Mouse (Mus musculus) forebrain, embryonic 16.5 days (tissue): ENCODE data around the gene Nup188. TPM values are rescaled to one million over a fixed set of nuclear protein-coding genes. Genes with fewer than 3 reads are reported as not detected.

ENCODE experiments used
- ATAC-seq: fragments of 200-750 bp; cut with Nextera tagmentation; 2 replicates; pipeline ENCODE4 v1.8.0; 2017; ENCODE audit warnings: mild to moderate bottlenecking, moderate library complexity
- H3K27ac ChIP-seq: fragments of 300-500 bp; sonication (generic); 2 replicates; pipeline ENCODE4 v1.5.1; 2014; ENCODE audit warnings: low read length, control low read depth
- H3K27me3 ChIP-seq: fragments of 300-500 bp; sonication (generic); replicated peaks from 2 replicates; pipeline ENCODE4 v1.6.1; 2014; ENCODE audit warnings: low read length; ENCODE audit not compliant: control insufficient read depth, insufficient read depth
- H3K36me3 ChIP-seq: fragments of 300-500 bp; sonication (generic); 2 replicates; pipeline ENCODE4 v1.6.1; 2014; ENCODE audit not compliant: control insufficient read depth, insufficient read depth
- H3K4me1 ChIP-seq: fragments of 300-500 bp; sonication (generic); replicated peaks from 2 replicates; pipeline ENCODE4 v1.6.1; 2014; ENCODE audit warnings: low read length; ENCODE audit not compliant: control insufficient read depth, insufficient read depth
- H3K4me2 ChIP-seq: fragments of 300-500 bp; sonication (generic); 2 replicates; pipeline ENCODE4 v1.6.1; 2014; ENCODE audit warnings: mild to moderate bottlenecking, low read length, control low read depth
- H3K4me3 ChIP-seq: fragments of 300-500 bp; sonication (generic); replicated peaks from 2 replicates; pipeline ENCODE4 v1.5.1; 2014; ENCODE audit warnings: mild to moderate bottlenecking, low read length, control low read depth
- H3K9ac ChIP-seq: fragments of 300-500 bp; sonication (generic); replicated peaks from 2 replicates; pipeline ENCODE4 v1.6.1; 2014; ENCODE audit warnings: low read depth, low read length, control low read depth
- H3K9me3 ChIP-seq: fragments of 300-500 bp; sonication (generic); 2 replicates; pipeline ENCODE4 v1.6.1; 2016; ENCODE audit warnings: low read length; ENCODE audit not compliant: control insufficient read depth
- WGBS: fragments of 180-500 bp; shearing (Covaris S2); extraction: QIAGEN DNeasy Blood & Tissue Kit; methylation state at CpG from one replicate; pipeline ENCODE4 v1.1.7; 2014; 5-methylcytosine and 5-hydroxymethylcytosine counted together
- polyA plus RNA-seq: library from polyadenylated mRNA; unstranded; fragments of >200 nt; fragmentation: Nextera tagmentation; extraction: Ambion mirVana; gene quantifications from 2 replicates; pipeline ENCODE4 v1.2.1, GENCODE M21; 2015

Gene Nup188
- polyA plus RNA-seq, result 25.3 and 26.2 TPM in 2 replicates

DNA sequence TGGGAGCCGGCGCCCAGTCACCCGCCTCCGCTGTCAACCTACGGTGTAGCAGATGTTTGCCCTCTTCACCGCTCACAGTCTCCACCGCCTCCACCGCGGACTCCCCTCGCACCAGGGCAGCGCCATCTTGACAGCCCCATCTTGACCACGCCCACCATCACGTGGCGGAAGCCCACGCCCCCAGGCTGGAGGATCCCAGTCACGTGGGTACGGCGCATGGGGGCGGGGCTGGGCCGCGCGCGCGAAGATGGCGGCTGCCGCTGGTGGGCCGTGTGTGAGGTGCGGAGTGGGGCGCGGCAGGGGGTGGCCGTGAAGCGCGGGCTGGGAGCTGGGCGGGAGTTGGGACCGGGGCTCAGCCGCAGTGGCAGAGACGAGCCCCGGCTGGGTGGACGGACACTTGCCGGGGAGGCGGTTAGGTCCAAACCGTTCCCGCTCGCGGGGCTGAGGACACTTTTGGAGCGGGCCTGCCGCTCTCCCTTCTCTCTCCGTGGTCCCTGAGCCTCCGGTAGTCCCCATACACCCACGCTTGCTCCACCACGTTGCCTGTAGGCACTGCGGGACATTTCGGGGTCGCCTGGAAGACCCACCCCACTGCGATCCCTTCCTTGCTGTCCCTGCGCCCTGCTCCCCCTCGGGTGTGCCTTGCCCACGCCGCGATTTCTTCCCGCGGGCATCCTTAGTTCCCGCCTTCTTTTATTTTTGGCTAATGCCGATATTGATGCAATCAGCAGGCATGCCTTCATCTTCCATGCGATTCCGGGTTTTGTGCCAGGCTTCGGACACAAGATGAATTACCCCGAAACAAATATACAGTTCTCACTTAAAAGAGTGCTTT is at the start of gene Nup188, which contains the start of gene Dolk:
Nup188 (plus strand) TSS at position 206 of the 835 bp plus-strand sequence.
Dolk (minus strand) TSS at position 143 of the 835 bp plus-strand sequence.
- peak within 1 kb of the TSS; percentile 82 for H3K9ac ChIP-seq
- peak within 1 kb of the TSS; percentile 93 for H3K4me3 ChIP-seq
- peak; percentile 96 for ATAC-seq
- peak within 1 kb of the TSS; percentile 55; the same call in 1 of the 2 replicates for H3K27ac ChIP-seq
- H3K27me3 ChIP-seq, result no peaks in the 10 kb centered on the region
- H3K4me1 ChIP-seq, result peaks cover 21% of the 10 kb centered on the region
- H3K4me2 ChIP-seq, result peak within 1 kb of the TSS; percentile 96
- no peaks in the 10 kb centered on the region for H3K36me3 ChIP-seq
- H3K9me3 ChIP-seq, result no peaks in the 10 kb centered on the region
- WGBS, result under 1% methylated on average over 63 of the region's 68 CpGs

DNA sequence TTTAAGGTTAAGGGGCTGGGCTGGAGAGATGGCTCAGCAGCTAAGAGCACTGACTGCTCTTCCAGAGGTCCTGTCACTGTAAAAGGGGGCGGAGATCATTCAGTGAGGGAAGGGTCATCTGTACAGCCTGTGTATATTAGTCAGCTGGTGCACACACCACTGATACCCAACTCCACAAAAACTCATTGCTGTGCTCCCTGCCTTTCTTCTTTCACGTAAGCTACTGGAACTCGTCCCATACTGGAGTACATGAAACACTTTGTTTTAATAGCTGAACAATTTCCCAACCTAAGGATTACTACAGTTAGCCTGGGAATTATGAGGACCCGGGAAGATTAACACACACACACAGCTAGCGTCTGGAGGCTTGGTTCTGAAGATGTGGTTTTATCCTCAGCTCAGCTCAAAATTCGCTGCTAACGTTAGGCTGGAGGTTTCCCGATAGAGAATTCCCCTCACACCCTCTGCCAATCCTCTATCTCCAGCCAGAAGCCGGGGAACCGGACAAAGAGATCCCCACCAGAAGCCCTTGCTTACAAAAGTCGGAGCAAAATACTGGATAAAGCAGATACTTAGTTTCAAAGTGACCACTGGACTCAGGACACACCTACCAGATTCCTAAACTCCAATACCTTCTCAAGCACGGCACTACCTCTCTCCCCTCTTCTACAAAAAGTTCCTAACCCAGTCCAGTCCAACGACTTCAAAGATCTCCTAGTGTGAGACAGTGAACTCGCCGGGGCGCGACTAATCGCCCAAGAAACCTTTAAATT is 49.6 kb upstream of the Nup188 start:
- H3K27ac ChIP-seq, result peak overlapping the region; percentile 67
- peaks cover 9% of the 10 kb centered on the region; the same call in 1 of the 2 replicates for H3K36me3 ChIP-seq
- no peaks in the 10 kb centered on the region for H3K27me3 ChIP-seq
- 4% methylated on average over 18 of the region's 18 CpGs for WGBS
- H3K4me3 ChIP-seq, result peak overlapping the region; percentile 91
- peaks cover 26% of the 10 kb centered on the region for H3K4me1 ChIP-seq
- no peaks in the 10 kb centered on the region for H3K9me3 ChIP-seq
- peak overlapping the region; percentile 64 for H3K9ac ChIP-seq
- ATAC-seq, result no peak; the same call in 1 of the 2 replicates
- peak overlapping the region; percentile 92 for H3K4me2 ChIP-seq

DNA sequence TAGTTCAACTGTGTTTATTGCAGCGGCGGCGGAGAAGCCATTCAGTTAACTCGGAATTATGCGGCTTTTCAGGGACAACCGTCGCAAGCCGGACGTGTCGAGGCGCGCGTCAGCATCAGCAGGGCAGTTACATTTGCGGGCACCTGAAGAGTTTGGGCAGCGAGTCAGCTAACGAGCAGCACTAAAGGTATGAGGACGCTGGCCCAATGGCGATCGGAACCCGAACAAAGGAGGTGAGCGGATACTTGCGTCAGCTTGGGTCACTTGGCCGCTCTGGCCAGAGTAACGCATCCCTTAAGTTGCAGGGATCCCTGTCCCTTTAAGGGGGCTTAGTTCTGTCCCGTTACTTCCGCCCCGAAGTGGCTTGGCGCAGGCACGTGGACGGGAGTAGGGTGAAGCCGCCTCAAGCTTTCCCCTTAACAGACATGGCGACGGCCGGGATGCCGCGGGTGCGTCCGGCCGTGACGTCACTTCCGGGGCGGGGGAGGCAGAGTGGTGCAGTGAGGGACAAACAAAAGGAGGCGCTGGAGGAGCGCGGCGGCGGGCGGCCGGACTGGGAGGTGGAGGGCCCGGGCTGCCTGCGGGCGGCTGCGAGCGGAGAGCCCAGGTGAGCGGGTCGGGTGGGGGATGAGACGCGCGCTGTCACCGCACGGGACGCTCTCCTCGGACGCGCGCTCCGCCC is 48.9 kb upstream of the Nup188 start, which contains the start of gene Lrrc8a:
Lrrc8a (plus strand) TSS at position 517 of the 682 bp plus-strand sequence.
- Histone ChIP-seq H3K27me3 (no peaks in the 10 kb centered on the region), H3K4me2 (peak within 1 kb of the TSS; percentile 92), H3K9me3 (no peaks in the 10 kb centered on the region), H3K27ac (peak within 1 kb of the TSS; percentile 89), H3K4me3 (peak within 1 kb of the TSS; percentile 91), H3K4me1 (peaks cover 26% of the 10 kb centered on the region), H3K36me3 (peaks cover 13% of the 10 kb centered on the region; the same call in 1 of the 2 replicates), H3K9ac (peak within 1 kb of the TSS; percentile 91)
- under 1% methylated on average over 48 of the region's 67 CpGs for WGBS
- ATAC-seq, result peak; percentile 98

DNA sequence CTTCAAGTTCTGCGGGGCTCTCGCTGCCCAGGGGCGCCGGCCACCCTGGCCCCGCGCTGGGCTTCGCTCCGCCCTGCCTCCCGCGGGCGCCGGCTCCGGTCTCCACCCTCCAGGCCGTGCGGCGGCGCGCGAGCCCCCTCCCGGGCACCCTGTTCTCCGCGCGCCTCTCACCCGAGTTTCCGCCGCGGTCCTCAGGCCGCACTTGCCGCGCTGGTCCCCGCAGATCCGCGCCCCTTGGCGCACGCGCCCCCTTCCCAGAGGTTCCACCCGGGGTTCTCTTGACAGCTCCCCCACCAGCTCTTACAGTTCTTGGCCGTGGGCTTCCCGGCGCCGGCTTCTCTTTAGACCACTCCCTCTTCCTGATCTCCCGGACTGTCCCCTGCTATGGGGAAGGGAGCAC is 48.3 kb upstream of the Nup188 start:
- Histone ChIP-seq H3K4me2 (peak overlapping the region; percentile 74), H3K4me3 (peak overlapping the region; percentile 91)
- under 1% methylated on average over 36 of the region's 42 CpGs for WGBS

DNA sequence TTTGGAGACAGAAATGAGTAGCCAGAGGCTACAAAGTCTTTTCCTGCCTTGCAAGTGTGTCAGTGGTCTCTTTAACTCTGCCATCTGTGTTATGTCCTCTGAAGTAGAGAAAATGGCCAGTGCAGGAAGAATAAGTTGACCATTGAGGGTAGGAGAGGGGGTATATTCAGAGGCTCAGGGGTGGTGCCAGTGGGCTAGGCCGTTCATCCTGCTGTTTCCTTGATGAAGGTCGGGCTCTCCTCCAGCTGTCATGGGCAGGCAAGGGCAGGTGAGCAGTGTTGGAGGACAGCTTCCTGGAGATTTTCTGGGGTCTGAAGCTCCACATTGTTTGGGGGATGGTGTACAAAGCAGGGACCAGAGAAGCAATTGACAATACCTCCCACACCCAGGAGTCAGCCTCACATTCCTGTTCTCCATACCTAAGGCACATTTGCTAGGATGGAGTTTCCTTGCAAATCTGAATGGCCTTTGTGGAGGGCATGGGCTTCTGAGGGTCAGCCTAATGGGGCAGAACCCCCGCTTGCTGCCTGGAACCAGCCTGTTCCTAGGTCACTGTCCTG is 47.2 kb upstream of the Nup188 start:
- H3K4me1 ChIP-seq, result peaks cover 26% of the 10 kb centered on the region
- peak overlapping the region; percentile 91 for H3K4me3 ChIP-seq
- H3K4me2 ChIP-seq, result peak overlapping the region; percentile 74
- ATAC-seq, result no peak
- H3K36me3 ChIP-seq, result peaks cover 15% of the 10 kb centered on the region
- no peaks in the 10 kb centered on the region for H3K9me3 ChIP-seq
- no peaks in the 10 kb centered on the region for H3K27me3 ChIP-seq
- peak overlapping the region; percentile 91 for H3K9ac ChIP-seq
- WGBS, result 60% methylated on average over 3 of the region's 3 CpGs
- no peak overlapping the region for H3K27ac ChIP-seq

More for the DNA sequence above, 48.3 kb upstream of the Nup188 start:
- no peaks in the 10 kb centered on the region for H3K9me3 ChIP-seq
- ATAC-seq, result peak; percentile 84
- H3K27ac ChIP-seq, result peak overlapping the region; percentile 89
- H3K4me1 ChIP-seq, result peaks cover 26% of the 10 kb centered on the region
- peaks cover 13% of the 10 kb centered on the region for H3K36me3 ChIP-seq
- no peaks in the 10 kb centered on the region for H3K27me3 ChIP-seq
- peak overlapping the region; percentile 91 for H3K9ac ChIP-seq

DNA sequence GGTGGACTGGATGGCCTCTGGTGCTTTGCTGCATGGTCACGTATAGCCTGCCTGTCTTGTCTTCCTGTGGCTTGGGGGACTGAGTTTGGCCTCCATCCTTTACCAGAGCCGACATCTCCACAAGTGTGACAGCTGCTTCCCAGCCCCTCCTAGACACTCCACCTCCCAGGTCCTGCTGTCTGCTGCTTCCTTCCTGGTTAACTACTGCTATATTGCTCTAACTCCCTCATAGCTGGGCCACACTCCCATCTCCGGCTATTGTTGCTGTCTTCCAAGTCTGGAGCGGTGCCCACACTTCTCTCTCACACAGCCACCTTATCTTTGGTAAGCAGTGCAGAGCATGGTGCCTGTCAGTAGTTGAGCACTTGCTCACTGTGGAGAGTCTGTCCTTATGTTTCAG is 46.4 kb upstream of the Nup188 start:
- Histone ChIP-seq H3K4me2 (no peak overlapping the region), H3K4me3 (no peak overlapping the region), H3K9ac (no peak overlapping the region), H3K27ac (no peak overlapping the region), H3K36me3 (peaks cover 15% of the 10 kb centered on the region), H3K9me3 (no peaks in the 10 kb centered on the region), H3K4me1 (peaks cover 26% of the 10 kb centered on the region), H3K27me3 (no peaks in the 10 kb centered on the region)
- 88% methylated on average over 4 of the region's 4 CpGs for WGBS
- no peak for ATAC-seq

DNA sequence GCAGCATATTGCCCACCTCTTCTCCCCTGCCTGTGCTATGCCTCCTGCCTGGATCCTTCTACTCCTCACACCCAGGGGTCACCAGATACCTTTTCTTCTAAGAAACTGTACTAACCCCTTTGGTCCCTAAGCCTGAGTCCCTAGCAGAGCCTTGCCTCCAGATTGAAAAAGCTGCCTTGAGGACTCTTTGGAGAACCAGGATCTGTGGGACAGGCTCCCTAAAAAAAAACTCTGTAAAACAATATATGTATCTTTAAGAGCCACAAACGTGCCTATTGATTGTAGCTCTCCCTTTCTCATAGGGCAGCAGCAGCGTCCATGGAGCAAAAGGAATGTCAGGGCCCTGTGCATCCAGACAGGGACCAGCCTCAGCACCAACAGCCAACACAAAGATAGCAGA is 45.9 kb upstream of the Nup188 start, which contains the start of gene Gm28035:
Gm28035 (plus strand) TSS at position 301 of the 400 bp plus-strand sequence.
- H3K4me2 ChIP-seq, result no peak within 1 kb of the TSS
- no peak within 1 kb of the TSS for H3K9ac ChIP-seq
- no peaks in the 10 kb centered on the region for H3K9me3 ChIP-seq
- no peak within 1 kb of the TSS for H3K27ac ChIP-seq
- WGBS, result 82% methylated on average over 2 of the region's 2 CpGs
- H3K4me3 ChIP-seq, result no peak within 1 kb of the TSS
- peaks cover 15% of the 10 kb centered on the region for H3K36me3 ChIP-seq
- peaks cover 26% of the 10 kb centered on the region for H3K4me1 ChIP-seq
- no peaks in the 10 kb centered on the region for H3K27me3 ChIP-seq
- no peak for ATAC-seq

DNA sequence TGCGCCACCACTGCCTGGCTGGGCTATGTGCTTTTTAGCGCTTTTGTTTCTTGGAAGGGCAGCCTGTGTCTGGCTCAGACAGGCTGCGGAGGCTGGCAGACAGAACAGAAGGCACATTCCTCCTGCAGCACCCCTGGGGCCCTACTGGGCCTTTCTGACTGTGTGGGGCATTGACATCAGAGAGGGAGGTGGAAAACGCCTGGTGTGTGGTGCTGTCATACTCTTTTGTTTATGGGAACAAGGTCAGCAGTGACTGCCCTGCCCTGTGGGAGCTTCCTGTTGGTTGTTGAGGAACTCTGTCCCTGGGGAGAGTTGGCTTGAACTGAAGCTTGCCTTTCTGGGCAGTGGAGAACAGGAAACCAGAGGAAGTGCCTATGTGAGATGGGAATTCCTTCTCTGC is 43.7 kb upstream of the Nup188 start:
- no peaks in the 10 kb centered on the region for H3K27me3 ChIP-seq
- H3K4me3 ChIP-seq, result no peak overlapping the region
- no peak overlapping the region for H3K27ac ChIP-seq
- peaks cover 18% of the 10 kb centered on the region for H3K4me1 ChIP-seq
- ATAC-seq, result no peak
- H3K4me2 ChIP-seq, result no peak overlapping the region
- H3K9ac ChIP-seq, result no peak overlapping the region
- no peaks in the 10 kb centered on the region for H3K9me3 ChIP-seq
- H3K36me3 ChIP-seq, result peaks cover 15% of the 10 kb centered on the region
- WGBS, result 61% methylated on average over 4 of the region's 4 CpGs
